Mouse (Mus musculus) adrenal gland, postnatal 14 days (tissue): ENCODE data around the gene Agpat4. TPM values are rescaled to one million over a fixed set of nuclear protein-coding genes. Genes with fewer than 3 reads are reported as not detected.

Experiments
- total RNA-seq: library from RNA; stranded (reverse); gene quantifications from 2 replicates; pipeline ENCODE4 v1.2.3, GENCODE M21; 2021

The Agpat4 gene
- total RNA-seq, 1 experiment from 2014 or later = 18.7 TPM

Other genes starting within 250 kb of the Agpat4 start
- gene Map3k4, start 200.1 kb downstream of the Agpat4 start, total RNA-seq = 22.5 and 24.2 TPM in 2 replicates